Mouse (Mus musculus): ENCODE measurements around the gene Trim15. TPM values are rescaled to one million over a fixed set of nuclear protein-coding genes. Genes with fewer than 3 reads are reported as not detected.

Gene Trim15
- polyA plus RNA-seq, 1 experiment = 1.6 TPM

DNA sequence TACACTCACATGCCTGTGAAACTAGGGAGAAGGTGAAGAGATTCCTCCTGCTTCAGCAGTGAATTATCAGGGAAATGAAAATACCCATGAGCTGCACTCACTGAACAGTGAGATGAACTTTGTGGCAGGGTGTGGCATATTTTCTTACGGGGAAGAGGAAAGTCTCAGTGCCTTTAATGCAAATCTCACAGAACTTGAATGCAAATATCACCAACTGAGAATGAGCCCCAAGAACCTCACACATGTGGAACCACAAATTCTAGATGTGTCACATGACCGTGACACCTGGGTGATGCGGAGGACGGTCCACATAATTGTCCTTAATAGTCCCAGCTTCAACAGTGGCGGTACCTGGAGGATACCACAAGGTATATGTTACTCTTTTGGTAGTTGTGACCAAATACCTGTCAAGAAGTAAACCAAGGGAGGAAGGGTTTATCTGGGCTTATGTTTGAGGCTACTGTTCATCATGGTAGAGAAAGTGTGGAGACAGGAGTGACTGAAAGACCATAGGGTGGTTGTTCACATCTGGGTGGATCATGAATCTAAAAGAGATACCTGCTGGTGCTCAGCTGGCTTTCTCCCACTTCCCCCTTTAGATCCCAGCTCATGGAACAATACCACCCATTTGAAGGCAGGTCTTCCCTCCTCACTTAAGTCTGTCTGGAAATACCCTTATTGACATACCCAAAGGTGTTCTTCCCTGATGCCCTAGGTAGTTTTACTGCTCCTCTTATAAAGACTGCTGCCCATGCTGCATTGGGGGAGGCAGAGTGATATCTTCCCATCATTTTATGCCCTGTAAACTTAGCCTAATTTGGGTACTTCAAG lies 23.3 kb upstream of the Trim15 start, which contains the start of gene Trim40:
TSS of gene Trim40 (minus strand) at position 51 of the 831 bp plus-strand sequence.
- 83% methylated on average over 5 of the region's 5 CpGs for WGBS
- TF ChIP-seq CTCF (IDR thresholded peaks at IDR 0.05; ENCODE audit: control insufficient read depth, insufficient read depth, low read length) (no peak), POLR2A (IDR thresholded peaks at IDR 0.05; ENCODE audit: borderline replicate concordance, control insufficient read depth, low read depth, low read length) (no peak)

DNA sequence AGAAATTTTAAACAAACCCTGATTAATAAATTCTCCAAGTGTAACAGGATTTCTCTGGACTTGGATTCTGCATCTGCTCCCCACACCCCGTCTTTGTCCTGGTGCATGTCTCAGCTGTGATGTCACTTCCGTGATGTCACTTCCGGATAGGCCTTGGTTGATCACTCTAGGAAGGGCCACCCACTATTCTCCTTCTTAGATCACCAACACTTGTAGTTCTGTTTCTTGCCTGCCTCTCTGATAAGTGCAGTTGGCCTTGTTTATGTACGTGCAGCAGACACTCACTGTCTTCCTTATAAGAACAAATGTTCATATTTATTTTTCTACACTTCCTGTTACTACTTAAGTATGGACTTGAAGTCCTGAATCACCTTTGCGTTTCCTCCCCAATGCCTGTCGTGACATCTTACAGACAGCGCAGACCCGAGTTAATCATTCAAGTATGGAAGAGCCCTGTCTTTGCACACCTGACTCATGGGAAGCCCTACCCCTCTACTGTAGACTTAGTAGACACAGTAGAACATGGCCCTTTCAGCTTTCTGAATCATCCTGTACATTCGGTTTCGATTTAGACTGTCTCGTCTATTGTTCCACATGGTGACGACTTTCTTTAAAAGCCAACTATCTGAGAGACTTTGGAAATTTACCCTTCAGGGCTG lies 18.3 kb upstream of the Trim15 start:
- H3K27ac ChIP-seq (ENCODE audit: control insufficient read depth, insufficient read depth, low read depth, low read length, poor library complexity) = no peak overlapping the region
- TF ChIP-seq POLR2A (IDR thresholded peaks at IDR 0.05; ENCODE audit: borderline replicate concordance, control insufficient read depth, low read depth, low read length) (no peak), CTCF (IDR thresholded peaks at IDR 0.05; ENCODE audit: control insufficient read depth, insufficient read depth, low read length) (no peak)
- H3K4me1 ChIP-seq (ENCODE audit: control insufficient read depth, insufficient read depth, low read length) = no peaks in the 10 kb centered on the region
- 88% methylated on average over 12 of the region's 12 CpGs for WGBS
- H3K4me3 ChIP-seq (replicated peaks; ENCODE audit: control insufficient read depth, low read depth, low read length) = no peak overlapping the region

More for the DNA sequence above, 23.3 kb upstream of the Trim15 start, which contains the start of gene Trim40:
- H3K4me1 ChIP-seq (ENCODE audit: control insufficient read depth, insufficient read depth, low read length) = no peaks in the 10 kb centered on the region
- H3K4me3 ChIP-seq (replicated peaks; ENCODE audit: control insufficient read depth, low read depth, low read length) = no peak within 1 kb of the TSS
- H3K27ac ChIP-seq (ENCODE audit: control insufficient read depth, insufficient read depth, low read depth, low read length, poor library complexity) = no peak within 1 kb of the TSS

DNA sequence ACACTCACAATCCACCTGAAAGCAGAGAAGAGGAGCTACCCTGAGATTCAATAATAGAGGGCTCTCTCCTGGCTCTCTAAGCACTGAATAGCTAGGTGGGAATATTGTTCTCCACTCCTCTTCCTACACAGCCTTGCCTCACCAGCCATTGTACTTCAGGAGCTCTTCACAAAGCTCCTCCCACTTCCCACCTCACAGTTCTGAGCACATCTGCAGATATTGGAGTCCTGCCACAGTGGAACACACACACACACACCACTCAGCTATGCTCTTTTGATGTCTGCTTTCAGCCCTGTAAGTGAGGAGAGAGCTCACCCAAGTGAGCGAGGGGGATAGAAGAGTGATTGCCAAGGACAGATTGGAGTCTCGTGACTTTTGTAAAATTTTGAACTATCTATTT lies 16.3 kb upstream of the Trim15 start:
- H3K27ac ChIP-seq (ENCODE audit: control insufficient read depth, insufficient read depth, low read depth, low read length, poor library complexity) = no peak overlapping the region
- 72% methylated on average over 2 of the region's 2 CpGs for WGBS
- no peak for TF ChIP-seq POLR2A (IDR thresholded peaks at IDR 0.05; ENCODE audit: borderline replicate concordance, control insufficient read depth, low read depth, low read length)
- TF ChIP-seq CTCF (IDR thresholded peaks at IDR 0.05; ENCODE audit: control insufficient read depth, insufficient read depth, low read length) = no peak
- no peak overlapping the region for H3K4me3 ChIP-seq (replicated peaks; ENCODE audit: control insufficient read depth, low read depth, low read length)
- no peaks in the 10 kb centered on the region for H3K4me1 ChIP-seq (ENCODE audit: control insufficient read depth, insufficient read depth, low read length)

DNA sequence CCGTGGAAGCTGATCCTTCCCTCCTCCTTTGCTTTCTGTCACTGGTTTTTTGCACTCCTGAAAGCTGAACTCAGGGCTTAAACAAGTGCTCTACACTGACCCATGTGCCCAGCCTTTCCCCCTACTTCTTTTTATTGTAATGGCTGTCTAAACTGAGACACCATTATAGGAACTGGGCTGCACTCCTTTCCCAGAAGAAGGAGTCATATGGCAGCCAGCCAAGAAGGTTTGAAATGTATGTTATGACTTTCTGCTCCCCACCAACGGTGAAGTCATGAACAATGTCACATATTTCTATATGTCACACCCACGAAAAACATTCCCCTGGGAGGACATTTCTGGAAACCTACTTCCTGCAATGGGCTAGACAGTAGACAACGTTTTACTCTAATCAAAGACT lies 7.6 kb upstream of the Trim15 start:
- Histone ChIP-seq H3K4me1 (ENCODE audit: control insufficient read depth, insufficient read depth, low read length) (no peaks in the 10 kb centered on the region), H3K4me3 (replicated peaks; ENCODE audit: control insufficient read depth, low read depth, low read length) (no peak overlapping the region), H3K27ac (ENCODE audit: control insufficient read depth, insufficient read depth, low read depth, low read length, poor library complexity) (no peak overlapping the region)
- 50% methylated on average over 4 of the region's 4 CpGs for WGBS
- no peak for TF ChIP-seq CTCF (IDR thresholded peaks at IDR 0.05; ENCODE audit: control insufficient read depth, insufficient read depth, low read length)
- TF ChIP-seq POLR2A (IDR thresholded peaks at IDR 0.05; ENCODE audit: borderline replicate concordance, control insufficient read depth, low read depth, low read length) = no peak

DNA sequence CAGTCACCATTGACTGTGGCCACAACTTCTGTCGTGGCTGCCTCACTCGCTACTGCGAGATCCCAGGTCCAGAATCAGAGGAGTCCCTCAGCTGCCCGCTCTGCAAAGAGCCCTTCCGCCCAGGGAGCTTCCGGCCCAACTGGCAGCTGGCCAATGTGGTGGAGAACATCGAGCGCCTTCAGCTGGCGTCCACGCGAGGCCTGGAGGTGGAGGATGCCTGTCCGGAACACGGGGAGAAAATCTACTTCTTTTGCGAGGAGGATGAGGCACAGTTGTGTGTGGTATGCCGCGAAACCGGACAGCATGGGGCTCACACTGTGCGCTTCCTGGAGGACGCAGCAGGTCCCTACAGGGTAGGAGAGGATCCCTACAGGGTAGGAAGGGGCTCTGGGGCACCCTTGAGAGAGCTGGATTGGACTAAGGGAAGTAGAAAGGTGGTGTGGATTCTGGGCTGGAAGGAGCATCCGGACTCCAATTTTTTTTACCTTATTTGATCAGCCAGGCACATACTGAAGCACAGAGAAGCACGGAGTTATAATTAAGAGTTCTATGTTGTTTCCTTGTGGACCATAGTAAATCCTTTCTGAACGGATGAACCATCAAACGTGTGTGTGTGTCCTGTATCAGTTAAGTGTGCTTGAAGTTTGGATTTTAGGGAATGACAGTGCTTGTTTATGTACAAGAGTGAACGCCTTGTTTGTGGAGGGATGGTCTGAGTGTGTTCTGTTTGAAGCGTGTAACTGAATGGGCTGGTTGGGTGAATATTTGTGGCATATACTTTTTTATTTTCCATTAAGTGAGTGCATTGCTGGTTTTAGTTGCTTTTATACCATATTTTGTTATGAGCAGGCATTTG lies 3.2 kb upstream of the Trim15 start:
- TF ChIP-seq CTCF (IDR thresholded peaks at IDR 0.05; ENCODE audit: control insufficient read depth, insufficient read depth, low read length) (no peak), POLR2A (IDR thresholded peaks at IDR 0.05; ENCODE audit: borderline replicate concordance, control insufficient read depth, low read depth, low read length) (peak; percentile 32; the same call in 1 of the 2 replicates)
- 62% methylated on average over 25 of the region's 25 CpGs for WGBS
- Histone ChIP-seq H3K27ac (ENCODE audit: control insufficient read depth, insufficient read depth, low read depth, low read length, poor library complexity) (peak overlapping the region; percentile 85), H3K4me1 (ENCODE audit: control insufficient read depth, insufficient read depth, low read length) (peaks cover 3% of the 10 kb centered on the region; the same call in 1 of the 2 replicates), H3K4me3 (replicated peaks; ENCODE audit: control insufficient read depth, low read depth, low read length) (peak overlapping the region; percentile 83)

DNA sequence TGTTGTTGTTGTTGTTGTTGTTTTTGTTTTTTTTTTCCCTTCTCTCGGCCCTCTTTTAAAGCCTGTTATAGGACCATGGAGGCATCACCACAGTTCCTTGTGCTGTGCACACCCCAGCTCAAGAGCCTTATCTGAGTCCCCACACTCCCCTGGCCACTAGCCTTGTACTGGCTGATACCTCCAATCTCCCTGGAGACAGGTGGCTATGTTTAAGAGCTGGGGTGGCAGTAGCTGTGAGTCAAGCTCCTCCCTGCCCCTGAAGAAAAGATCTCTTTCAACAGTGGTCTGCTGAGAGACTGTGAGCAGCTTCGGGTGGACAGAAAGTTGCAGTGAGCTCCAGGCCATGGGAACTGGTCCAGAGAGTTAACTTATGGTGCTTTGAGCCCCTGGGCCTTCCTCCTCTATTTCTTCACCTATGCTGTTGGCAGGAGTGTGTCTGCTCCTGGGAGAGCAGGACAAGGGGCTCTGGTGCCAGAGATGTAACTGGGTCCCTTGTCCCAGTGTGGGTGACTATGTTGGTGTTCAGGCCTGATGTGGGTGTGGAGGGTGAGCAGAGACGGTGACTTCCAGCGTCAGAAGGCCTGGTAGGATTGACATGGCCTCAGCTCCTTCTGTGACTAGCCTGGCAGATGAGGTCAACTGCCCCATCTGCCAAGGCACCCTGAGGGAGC lies 2.4 kb upstream of the Trim15 start, which contains the start of gene Trim10:
TSS of gene Trim10 (plus strand) at position 291 of the 671 bp plus-strand sequence.
- Histone ChIP-seq H3K4me1 (ENCODE audit: control insufficient read depth, insufficient read depth, low read length) (peaks cover 3% of the 10 kb centered on the region; the same call in 1 of the 2 replicates), H3K4me3 (replicated peaks; ENCODE audit: control insufficient read depth, low read depth, low read length) (peak within 1 kb of the TSS; percentile 83), H3K27ac (ENCODE audit: control insufficient read depth, insufficient read depth, low read depth, low read length, poor library complexity) (peak within 1 kb of the TSS; percentile 85)
- 64% methylated on average over 4 of the region's 4 CpGs for WGBS
- TF ChIP-seq POLR2A (IDR thresholded peaks at IDR 0.05; ENCODE audit: borderline replicate concordance, control insufficient read depth, low read depth, low read length) (0 out of 2 replicates have a peak, but pooled peaks have one; percentile 20), CTCF (IDR thresholded peaks at IDR 0.05; ENCODE audit: control insufficient read depth, insufficient read depth, low read length) (no peak)

DNA sequence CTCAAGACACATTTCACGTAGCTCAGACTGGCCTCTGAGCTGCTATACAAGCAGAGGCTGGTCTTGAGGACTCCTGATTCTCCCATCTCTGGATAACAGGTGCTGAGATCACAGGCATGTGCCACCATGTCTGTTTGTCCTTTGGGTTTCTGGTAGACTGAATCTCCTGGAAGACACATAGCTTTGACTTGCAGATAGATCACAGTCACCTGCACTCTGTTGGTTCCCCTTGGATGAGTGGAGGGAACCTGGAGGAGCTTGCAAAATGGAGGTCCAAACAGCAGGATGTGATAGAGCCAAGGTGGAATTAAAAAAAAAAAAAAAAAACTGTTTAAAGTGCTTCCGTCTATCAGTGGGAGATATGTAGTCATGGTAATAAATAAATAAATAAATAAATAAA lies 1.8 kb upstream of the Trim15 start:
- H3K27ac ChIP-seq (ENCODE audit: control insufficient read depth, insufficient read depth, low read depth, low read length, poor library complexity) = peak overlapping the region; percentile 42
- TF ChIP-seq CTCF (IDR thresholded peaks at IDR 0.05; ENCODE audit: control insufficient read depth, insufficient read depth, low read length) (no peak), POLR2A (IDR thresholded peaks at IDR 0.05; ENCODE audit: borderline replicate concordance, control insufficient read depth, low read depth, low read length) (no peak)
- WGBS = 62% methylated on average over 2 of the region's 2 CpGs
- H3K4me1 ChIP-seq (ENCODE audit: control insufficient read depth, insufficient read depth, low read length) = peaks cover 3% of the 10 kb centered on the region; the same call in 1 of the 2 replicates
- no peak overlapping the region for H3K4me3 ChIP-seq (replicated peaks; ENCODE audit: control insufficient read depth, low read depth, low read length)

Measured in bone marrow, adult 2 months (tissue).